Mouse (Mus musculus) midbrain, embryonic 11.5 days (tissue): ENCODE measurements at regions not wholly inside any gene's neighbourhood (a gene's known extent, or its start where the extent isn't known, plus 50 kb on each side); places are given as distances from the start of the nearest gene placed in this dataset. TPM values are rescaled to one million over a fixed set of nuclear protein-coding genes. Genes with fewer than 3 reads are reported as not detected.

Experiments used
- ATAC-seq: fragments of 200-750 bp; cut with Nextera tagmentation; 2 replicates; pipeline ENCODE4 v1.8.0; 2017; ENCODE audit warnings: moderate TSS enrichment, moderate library complexity; ENCODE audit not compliant: low FRiP score
- DNase-seq: peaks from one replicate; pipeline ENCODE4 v3.0.0; 2015; ENCODE audit warnings: low spot score; ENCODE audit errors: missing footprints
- H3K27ac ChIP-seq: fragments of 300-500 bp; sonication (generic); 2 replicates; pipeline ENCODE4 v1.5.1; 2014; ENCODE audit warnings: low read depth, low read length
- H3K27me3 ChIP-seq: fragments of 300-500 bp; sonication (generic); 2 replicates; pipeline ENCODE4 v1.6.1; 2014; ENCODE audit warnings: mild to moderate bottlenecking, low read length, moderate library complexity, mixed read lengths; ENCODE audit not compliant: control insufficient read depth, insufficient read depth
- H3K36me3 ChIP-seq: fragments of 300-500 bp; sonication (generic); 2 replicates; pipeline ENCODE4 v1.6.1; 2014; ENCODE audit warnings: mild to moderate bottlenecking, low read length, moderate library complexity, mixed read lengths; ENCODE audit not compliant: control insufficient read depth, insufficient read depth
- H3K4me1 ChIP-seq: fragments of 300-500 bp; sonication (generic); 2 replicates; pipeline ENCODE4 v1.6.1; 2014; ENCODE audit warnings: low read length; ENCODE audit not compliant: control insufficient read depth, insufficient read depth
- H3K4me2 ChIP-seq: fragments of 300-500 bp; sonication (generic); 2 replicates; pipeline ENCODE4 v1.6.1; 2014; ENCODE audit warnings: mild to moderate bottlenecking, moderate library complexity
- H3K4me3 ChIP-seq: fragments of 300-500 bp; sonication (generic); 2 replicates; pipeline ENCODE4 v1.5.1; 2014; ENCODE audit warnings: low read depth, low read length
- H3K9ac ChIP-seq: fragments of 300-500 bp; sonication (generic); 2 replicates; pipeline ENCODE4 v1.6.1; 2014; ENCODE audit warnings: low read length
- H3K9me3 ChIP-seq: fragments of 300-500 bp; sonication (generic); 2 replicates; pipeline ENCODE4 v1.6.1; 2016; ENCODE audit warnings: low read length; ENCODE audit not compliant: control insufficient read depth
- WGBS: fragments of 180-500 bp; shearing (Covaris S2); extraction: QIAGEN DNeasy Blood & Tissue Kit; methylation state at CpG from one replicate; pipeline ENCODE4 v1.1.7; 2014; 5-methylcytosine and 5-hydroxymethylcytosine counted together
- microRNA-seq: library from miRNA; unstranded; fragments of <30 nt; microRNA quantifications from one replicate; pipeline ENCODE4, GENCODE M21; 2017

DNA sequence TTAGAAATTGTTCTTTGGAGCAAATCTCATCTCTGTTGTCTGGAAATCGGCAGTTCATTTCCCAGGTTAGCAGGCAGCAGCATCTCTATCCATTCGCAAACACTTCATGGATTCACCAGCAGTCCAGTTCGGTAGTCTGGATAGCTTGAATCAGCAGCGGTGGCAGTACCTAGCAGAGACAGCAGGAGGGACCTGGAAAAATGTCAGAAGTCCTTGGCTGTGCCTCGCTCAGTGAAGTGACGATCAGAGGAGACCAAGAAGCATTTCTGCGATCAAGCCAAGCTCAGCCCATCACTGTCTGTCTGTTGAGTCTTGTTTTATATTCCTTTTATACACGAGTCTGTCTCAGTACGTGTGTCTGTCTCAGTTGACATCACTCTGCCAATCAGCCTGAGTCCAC lies 55.8 kb upstream of the Lemd2 start:
- H3K4me2 ChIP-seq = no peak overlapping the region
- H3K27ac ChIP-seq = no peak overlapping the region
- no peaks in the 10 kb centered on the region for H3K9me3 ChIP-seq
- no peak for DNase-seq
- no peak overlapping the region for H3K4me3 ChIP-seq
- WGBS = 88% methylated on average over 9 of the region's 9 CpGs
- H3K9ac ChIP-seq = no peak overlapping the region
- ATAC-seq = no peak
- no peaks in the 10 kb centered on the region for H3K36me3 ChIP-seq
- no peaks in the 10 kb centered on the region for H3K27me3 ChIP-seq
- no peaks in the 10 kb centered on the region for H3K4me1 ChIP-seq

DNA sequence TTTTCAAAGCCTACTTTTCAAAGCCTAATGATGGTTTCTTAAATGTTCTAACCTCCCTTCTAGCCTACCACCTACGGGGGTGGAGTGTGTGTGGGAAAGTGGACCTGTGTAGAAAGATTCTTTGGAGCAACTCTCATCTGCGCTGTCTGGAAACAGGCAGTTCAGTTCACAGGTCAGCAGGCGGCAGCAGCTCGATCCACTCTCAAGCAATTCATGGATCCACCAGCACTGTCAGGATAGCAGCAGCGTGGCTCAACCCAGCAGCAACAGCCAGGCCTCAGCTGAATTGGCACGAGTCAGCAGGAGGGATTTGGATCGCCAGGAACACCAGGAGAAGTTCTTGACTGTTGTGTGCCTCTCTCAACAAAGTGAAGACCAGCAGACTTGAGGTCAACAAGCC lies 53.1 kb upstream of the Lemd2 start:
- Histone ChIP-seq H3K4me3 (no peak overlapping the region), H3K27ac (no peak overlapping the region), H3K27me3 (no peaks in the 10 kb centered on the region), H3K4me2 (no peak overlapping the region), H3K9ac (no peak overlapping the region), H3K4me1 (no peaks in the 10 kb centered on the region), H3K9me3 (no peaks in the 10 kb centered on the region), H3K36me3 (no peaks in the 10 kb centered on the region)
- 39% methylated on average over 7 of the region's 7 CpGs for WGBS
- DNase-seq (no peak), ATAC-seq (no peak)

DNA sequence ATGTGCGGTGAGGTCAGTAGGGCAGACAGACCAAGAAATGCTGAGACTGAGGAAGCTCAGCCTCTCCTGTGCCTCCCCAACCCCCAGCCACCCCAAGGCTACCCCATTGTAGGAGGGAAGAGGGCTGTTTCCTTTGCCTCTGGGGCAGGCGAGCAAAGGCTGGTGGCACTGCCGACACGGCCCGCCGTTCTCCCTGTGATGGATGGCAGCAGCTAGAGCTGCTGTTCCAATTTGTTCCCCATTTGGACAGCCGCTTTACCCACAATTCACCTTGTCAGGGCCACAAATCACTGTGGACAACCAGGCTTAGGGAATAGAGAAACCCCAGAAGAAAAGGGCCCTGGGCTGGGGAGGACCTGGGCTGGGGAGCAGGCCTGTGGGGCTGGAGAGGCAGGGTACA lies 51.5 kb upstream of the Lemd2 start:
- WGBS = 87% methylated on average over 7 of the region's 7 CpGs
- no peaks in the 10 kb centered on the region for H3K36me3 ChIP-seq
- H3K4me2 ChIP-seq = no peak overlapping the region
- H3K4me3 ChIP-seq = no peak overlapping the region
- no peaks in the 10 kb centered on the region for H3K9me3 ChIP-seq
- H3K9ac ChIP-seq = no peak overlapping the region
- DNase-seq (no peak), ATAC-seq (no peak)
- H3K27me3 ChIP-seq = no peaks in the 10 kb centered on the region
- no peak overlapping the region for H3K27ac ChIP-seq
- no peaks in the 10 kb centered on the region for H3K4me1 ChIP-seq

Small RNA genes lying in the stretch of these regions (microRNA-seq; reads per million reads assigned to microRNA genes)
- gene Mir7214 (not detected), gene Mir7216 (not detected), gene Mir7217 (not detected), gene Mir7218 (not detected)
